In the genomic region with DNA sequence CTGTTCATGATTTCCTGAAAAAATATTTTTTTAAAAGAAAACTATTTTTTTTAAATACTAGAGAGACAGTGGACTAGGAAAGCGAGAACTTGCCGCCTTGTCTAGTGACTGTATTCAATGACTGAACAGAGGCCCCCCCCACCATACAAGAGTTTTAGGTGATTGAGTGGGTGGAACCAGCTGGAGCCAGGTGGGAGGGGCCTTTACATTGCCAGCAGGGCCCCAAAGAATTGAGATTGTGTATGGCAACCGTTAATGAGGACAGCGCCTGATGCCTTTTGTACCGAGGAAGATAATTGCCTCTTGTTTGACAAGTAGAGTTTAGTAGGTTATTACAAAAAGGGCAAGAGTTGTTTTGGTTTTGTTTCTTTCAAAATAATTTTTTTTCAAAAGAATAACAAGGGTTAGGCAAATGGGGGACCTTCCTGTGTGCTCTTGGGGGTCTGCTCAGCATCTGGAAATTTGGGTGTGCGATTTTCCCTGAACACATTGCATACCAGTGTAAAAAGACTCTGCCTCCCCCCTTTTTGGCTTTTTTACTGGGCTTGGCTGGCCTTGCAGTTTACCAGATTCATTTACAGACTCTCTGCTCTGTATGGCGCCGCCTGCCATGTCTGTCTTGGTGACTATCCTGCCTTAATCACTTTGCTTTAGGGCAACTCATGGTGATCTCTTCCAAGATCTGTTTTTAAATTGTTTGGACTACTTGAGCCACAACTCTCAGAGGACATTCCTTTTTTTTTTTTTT, we compare ENCODE assay signal across 20 mouse cellular contexts.
A peak's percentile ranks its signal among the peaks of the same experiment; 100 is the strongest.
DNase-seq lines count a peak whose midpoint lies in the region; ATAC-seq lines count a peak whose summit lies in the region.
"Had no signal": no experiment of that assay in that cellular context is flagged by ENCODE, and none has a peak within 500 bp of the region (broad histone marks: within the 10 kb centered on the region; RNA-seq: fewer than 3 reads in every experiment).

No protein-coding gene starts in this region.

- no peak overlapping the region for H3K4me2 ChIP-seq in midbrain, embryonic 12.5 days (replicated peaks)
- H3K4me2 ChIP-seq in midbrain, embryonic 16.5 days (ENCODE audit: low read length): no peak overlapping the region
- H3K4me2 ChIP-seq in forebrain, embryonic 13.5 days: no peak overlapping the region; the same call in 1 of the 2 replicates
- H3K4me2 ChIP-seq: heart, embryonic 12.5 days; liver, embryonic 13.5 days had no signal

- H3K4me1 ChIP-seq in midbrain, embryonic 12.5 days: peaks cover 5% of the 10 kb centered on the region; the same call in 1 of the 2 replicates
- H3K4me1 ChIP-seq in midbrain, embryonic 16.5 days (ENCODE audit: control insufficient read depth, insufficient read depth, low read length): no peaks in the 10 kb centered on the region
- H3K4me1 ChIP-seq in forebrain, embryonic 13.5 days: peaks cover 20% of the 10 kb centered on the region
- H3K4me1 ChIP-seq: heart, embryonic 12.5 days; liver, embryonic 13.5 days had no signal

- peak; percentile 30 for DNase-seq in embryo, embryonic 10.5 days (ENCODE audit: low spot score)
- no peak for DNase-seq in embryo, embryonic 10 days (ENCODE audit: low spot score)
- DNase-seq in retina, postnatal 1 day: peak; percentile 91
- no peak for DNase-seq in kidney, postnatal 10 days
- no peak for DNase-seq in adrenal gland, adult (ENCODE audit: inconsistent age in 2 of 2, low spot score in 1 of 2)
- DNase-seq: cerebellum, postnatal 25 days; gastrocnemius, postnatal 36 days; heart, postnatal 36 days; kidney, postnatal 14 days; liver, embryonic 13.5 days; right cerebral cortex, adult 18-20 months; thymus, postnatal 36 days had no signal

- no peak overlapping the region for H3K27ac ChIP-seq in midbrain, embryonic 12.5 days (replicated peaks)
- H3K27ac ChIP-seq in midbrain, embryonic 16.5 days (ENCODE audit: low read length): no peak overlapping the region
- H3K27ac ChIP-seq in forebrain, embryonic 13.5 days: peak overlapping the region; percentile 59
- H3K27ac ChIP-seq: liver, embryonic 13.5 days; stomach, postnatal 0 days had no signal

- no peak overlapping the region for H3K4me3 ChIP-seq in midbrain, embryonic 12.5 days
- no peak overlapping the region for H3K4me3 ChIP-seq in midbrain, embryonic 16.5 days (ENCODE audit: low read depth, low read length)
- H3K4me3 ChIP-seq in forebrain, embryonic 13.5 days: no peak overlapping the region
- H3K4me3 ChIP-seq: heart, embryonic 12.5 days; liver, embryonic 13.5 days had no signal

- H3K9ac ChIP-seq in midbrain, embryonic 12.5 days (replicated peaks): no peak overlapping the region
- H3K9ac ChIP-seq in midbrain, embryonic 16.5 days (ENCODE audit: low read depth, low read length): no peak overlapping the region
- H3K9ac ChIP-seq in forebrain, embryonic 13.5 days: no peak overlapping the region
- H3K9ac ChIP-seq: heart, embryonic 12.5 days; liver, embryonic 13.5 days had no signal

- H3K27me3 ChIP-seq in midbrain, embryonic 12.5 days: no peaks in the 10 kb centered on the region
- H3K27me3 ChIP-seq in midbrain, embryonic 16.5 days (ENCODE audit: control insufficient read depth, insufficient read depth, low read depth, low read length): no peaks in the 10 kb centered on the region
- no peaks in the 10 kb centered on the region for H3K27me3 ChIP-seq in forebrain, embryonic 13.5 days
- H3K27me3 ChIP-seq: heart, embryonic 12.5 days; liver, embryonic 13.5 days had no signal

- ATAC-seq in midbrain, embryonic 12.5 days (ENCODE audit: low FRiP score, low read depth): 0 out of 2 replicates have a peak, but pooled peaks have one; percentile 44
- ATAC-seq in midbrain, embryonic 16.5 days: no peak
- peak; percentile 85 for ATAC-seq in forebrain, embryonic 13.5 days
- ATAC-seq: activated CD4-positive, CD25-positive, alpha-beta regulatory T cell, adult 4 months; intestine, postnatal 0 days; lung, postnatal 0 days had no signal

- no peaks in the 10 kb centered on the region for H3K36me3 ChIP-seq in midbrain, embryonic 12.5 days
- H3K36me3 ChIP-seq in midbrain, embryonic 16.5 days (ENCODE audit: control insufficient read depth, insufficient read depth, low read length): no peaks in the 10 kb centered on the region
- H3K36me3 ChIP-seq in forebrain, embryonic 13.5 days (ENCODE audit: poor library complexity, severe bottlenecking): no peaks in the 10 kb centered on the region
- H3K36me3 ChIP-seq: heart, embryonic 12.5 days; liver, embryonic 13.5 days had no signal

- 76% methylated on average over 8 of the region's 8 CpGs for WGBS in midbrain, embryonic 12.5 days
- 67% methylated on average over 8 of the region's 8 CpGs for WGBS in midbrain, embryonic 16.5 days
- WGBS in forebrain, embryonic 13.5 days: 22% methylated on average over 8 of the region's 8 CpGs

- H3K9me3 ChIP-seq in midbrain, embryonic 12.5 days: no peaks in the 10 kb centered on the region
- H3K9me3 ChIP-seq in midbrain, embryonic 16.5 days (replicated peaks; ENCODE audit: control insufficient read depth, low read length, poor library complexity, severe bottlenecking): no peaks in the 10 kb centered on the region
- H3K9me3 ChIP-seq in forebrain, embryonic 13.5 days (replicated peaks): no peaks in the 10 kb centered on the region
- H3K9me3 ChIP-seq: heart, embryonic 12.5 days; liver, embryonic 13.5 days had no signal

Comparison
In these comparisons a context has a peak if more than half of its experiments do, and no peak if none do; other contexts are left out.
1. DNase-seq: peak in embryo, embryonic 10.5 days (single experiment) and retina, postnatal 1 day (single experiment); none in embryo, embryonic 10 days (single experiment), kidney, postnatal 10 days (single experiment) and adrenal gland, adult (0 of 2).